Mouse (Mus musculus): ENCODE measurements around the gene Rab5if.
"Not testable (repeated sequence)": the region's sequence is repeated elsewhere in the genome, so short reads cannot be mapped to it uniquely, and the experiment has no call there.

The Rab5if gene

GRCm38 (mm10) chr2:156853999-156854771 lies 8.7 kb upstream of the Rab5if start:
- not testable (repeated sequence) for DNase-seq (ENCODE audit: low read depth)

- peak; percentile 55 for DNase-seq (ENCODE audit: low read depth)
Observed at GRCm38 (mm10) chr2:156856311-156856710, 6.6 kb upstream of the Rab5if start.

GRCm38 (mm10) chr2:156857385-156857791 lies 5.5 kb upstream of the Rab5if start:
- peak; percentile 67 for DNase-seq (ENCODE audit: low read depth)

GRCm38 (mm10) chr2:156857835-156858234 lies 5.1 kb upstream of the Rab5if start, which contains the start of gene 4930518I15Rik:
TSS of gene 4930518I15Rik (minus strand) at chr2:156857946.
- no peak for DNase-seq (ENCODE audit: low read depth)

DNA sequence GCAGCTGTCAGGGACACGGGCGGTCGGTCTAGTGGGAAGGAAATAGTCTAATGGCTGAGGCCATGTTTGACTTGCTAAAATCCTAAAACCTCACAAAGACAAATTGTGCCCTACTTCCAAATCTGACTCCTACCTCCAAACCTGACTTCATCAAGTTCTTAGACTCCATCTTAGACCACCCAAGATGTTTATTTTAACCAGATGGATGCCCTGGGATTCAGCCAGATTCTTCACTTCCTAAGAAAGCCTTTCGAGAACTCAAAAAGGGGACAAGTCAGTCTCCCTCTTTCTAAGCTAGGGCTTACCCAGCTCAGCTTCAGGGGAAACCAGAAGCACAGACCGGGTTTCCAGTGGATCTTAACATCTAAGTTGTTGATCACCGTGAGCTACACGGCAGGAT lies 4.3 kb upstream of the Rab5if start:
- no peak for DNase-seq (ENCODE audit: low read depth)

- peak; percentile 73 for DNase-seq (ENCODE audit: low read depth)
Observed at GRCm38 (mm10) chr2:156862041-156862717, 749 bp upstream of the Rab5if start.

GRCm38 (mm10) chr2:156863487-156864160 lies 696 bp downstream of the Rab5if start:
- peak; percentile 80 for DNase-seq (ENCODE audit: low read depth)

GRCm38 (mm10) chr2:156864481-156864880 lies 1.6 kb downstream of the Rab5if start:
- no peak for DNase-seq (ENCODE audit: low read depth)

DNA sequence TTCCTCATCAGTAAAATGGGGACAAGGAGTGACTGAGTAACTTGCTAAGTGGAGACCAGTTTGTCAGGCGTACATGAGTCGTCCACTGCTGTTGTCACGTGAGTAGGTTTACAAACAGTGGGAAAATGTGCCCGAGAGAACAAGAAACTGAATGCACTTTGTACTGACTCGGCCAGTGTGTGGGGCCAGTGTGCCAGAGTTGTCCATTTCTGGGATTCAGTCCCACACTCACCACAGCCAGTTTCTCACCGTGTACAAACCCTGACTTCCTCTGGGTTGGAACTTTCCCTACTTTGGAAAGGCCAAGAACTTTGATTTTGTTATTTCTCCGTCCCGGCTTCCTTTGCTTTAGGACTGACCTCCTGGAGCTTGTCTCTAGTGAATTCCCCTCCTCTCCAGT lies 6.1 kb downstream of the Rab5if start:
- DNase-seq (ENCODE audit: low read depth), result no peak

- no peak for DNase-seq (ENCODE audit: low read depth)
Observed at GRCm38 (mm10) chr2:156869554-156869953, 6.6 kb downstream of the Rab5if start.

GRCm38 (mm10) chr2:156870519-156870918 lies 7.6 kb downstream of the Rab5if start:
- DNase-seq (ENCODE audit: low read depth), result no peak

DNA sequence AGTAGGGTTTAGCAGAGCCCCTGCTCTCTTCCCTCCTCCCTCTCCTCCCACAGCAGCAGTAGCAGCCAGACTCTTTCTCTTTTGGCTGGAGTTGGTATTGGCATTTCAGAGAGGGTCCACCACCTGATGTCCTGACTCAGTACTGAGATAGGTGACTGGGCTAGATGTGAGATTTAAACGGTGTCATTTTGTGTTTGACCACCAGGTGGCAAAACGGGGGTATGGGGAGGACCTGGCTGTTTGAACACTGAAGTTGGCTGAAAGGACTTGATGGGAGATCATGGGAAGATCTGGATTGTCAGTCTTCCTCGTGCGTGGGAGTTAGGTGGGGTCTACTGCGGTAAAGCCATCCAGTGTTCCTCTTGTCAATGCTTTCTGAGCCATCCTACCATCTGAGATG lies 10.7 kb downstream of the Rab5if start:
- DNase-seq (ENCODE audit: low read depth), result peak; percentile 91

DNA sequence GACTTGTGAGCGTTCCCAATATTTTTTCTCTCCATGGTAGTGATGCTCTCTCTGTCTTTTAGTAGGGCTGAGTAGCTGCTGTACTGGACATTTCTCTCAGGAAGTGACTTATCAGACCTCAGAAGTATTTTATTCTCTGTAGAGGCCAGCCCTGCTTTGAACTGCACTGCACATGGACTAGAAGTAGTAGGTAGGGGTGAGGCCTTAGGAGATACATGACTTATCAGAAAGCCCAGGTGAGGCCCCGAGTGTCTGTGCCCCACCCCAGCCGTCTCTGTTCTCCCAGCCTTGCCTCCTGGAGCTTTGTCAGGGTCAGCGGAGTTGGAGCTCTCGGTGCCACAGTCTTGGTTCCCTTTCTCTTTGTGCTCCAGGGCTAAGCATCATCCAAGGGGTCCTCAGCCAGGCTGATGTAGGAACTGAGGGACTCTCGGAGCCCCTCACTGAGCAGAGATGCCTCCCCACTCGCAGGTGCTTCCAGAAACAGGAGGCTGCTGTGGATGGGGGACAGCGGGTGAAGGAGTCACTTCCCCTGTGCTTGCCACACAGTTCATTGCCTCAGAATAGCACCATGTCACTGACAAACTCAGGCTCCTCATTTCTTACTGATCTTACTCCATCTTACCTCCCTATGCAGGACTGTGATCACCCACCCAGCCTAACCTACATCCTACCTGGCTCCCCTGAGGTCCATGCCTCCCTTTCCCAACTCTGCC lies 11.3 kb downstream of the Rab5if start:
- no peak for DNase-seq (ENCODE audit: low read depth)

DNA sequence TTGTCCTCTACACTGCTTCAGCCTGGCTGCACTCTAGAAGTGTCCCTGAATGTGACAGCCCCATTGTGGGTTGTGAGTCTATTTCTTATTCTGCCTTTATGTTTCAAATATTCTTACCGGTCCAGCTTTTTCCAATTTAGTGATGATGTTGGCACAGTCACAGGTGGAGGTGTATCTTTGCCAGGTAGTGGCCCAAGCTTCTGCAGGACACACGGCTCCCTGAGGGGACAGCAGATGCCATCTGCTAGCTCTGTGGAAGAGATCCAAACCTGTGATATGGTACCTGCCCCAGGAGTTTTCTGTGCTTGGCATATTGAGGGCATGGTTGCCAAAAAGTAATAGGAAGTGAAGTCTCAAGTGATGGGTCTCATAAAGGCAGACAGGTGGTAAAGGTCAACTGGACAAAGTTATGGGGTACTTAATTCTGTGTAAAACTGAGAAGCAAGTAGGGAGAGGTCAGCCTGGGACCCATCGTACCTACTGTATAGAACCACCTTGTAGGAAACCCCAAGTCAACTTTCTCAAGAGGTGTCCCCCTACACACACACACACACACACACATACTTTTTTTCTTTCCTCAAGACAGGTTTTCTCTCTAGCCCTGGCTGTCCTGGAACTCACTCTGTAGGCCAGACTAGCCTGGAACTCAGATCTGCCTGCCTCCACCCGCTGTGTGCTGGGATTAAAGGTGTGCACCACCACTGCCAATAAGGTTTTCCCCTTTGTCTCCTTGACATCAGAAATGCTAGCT lies 12.0 kb downstream of the Rab5if start:
- DNase-seq (ENCODE audit: low read depth), result no peak

DNA sequence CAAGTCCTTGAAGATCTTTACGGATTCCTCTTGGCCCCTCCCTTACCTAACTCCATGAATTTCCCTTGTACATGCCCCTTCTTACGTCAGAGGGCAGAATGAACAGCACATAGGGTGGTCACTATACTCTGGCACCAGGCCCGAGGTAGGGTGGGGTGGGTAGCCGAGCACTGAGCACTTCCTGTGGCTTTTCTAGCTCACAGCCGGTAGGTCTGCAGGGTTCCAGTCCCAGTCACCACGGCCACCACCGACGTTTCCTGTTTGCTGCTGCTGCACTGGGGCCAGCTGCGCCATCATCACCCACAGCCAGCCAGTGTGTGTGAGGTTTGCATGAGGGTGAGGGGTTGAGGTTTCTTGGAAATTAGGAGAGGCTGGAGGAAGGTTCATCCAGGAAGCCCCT lies 14.8 kb downstream of the Rab5if start:
- peak; percentile 85 for DNase-seq (ENCODE audit: low read depth)

GRCm38 (mm10) chr2:156879541-156879940 lies 16.6 kb downstream of the Rab5if start:
- no peak for DNase-seq (ENCODE audit: low read depth)

GRCm38 (mm10) chr2:156882431-156883001 lies 19.6 kb downstream of the Rab5if start:
- DNase-seq (ENCODE audit: low read depth), result peak; percentile 84

DNA sequence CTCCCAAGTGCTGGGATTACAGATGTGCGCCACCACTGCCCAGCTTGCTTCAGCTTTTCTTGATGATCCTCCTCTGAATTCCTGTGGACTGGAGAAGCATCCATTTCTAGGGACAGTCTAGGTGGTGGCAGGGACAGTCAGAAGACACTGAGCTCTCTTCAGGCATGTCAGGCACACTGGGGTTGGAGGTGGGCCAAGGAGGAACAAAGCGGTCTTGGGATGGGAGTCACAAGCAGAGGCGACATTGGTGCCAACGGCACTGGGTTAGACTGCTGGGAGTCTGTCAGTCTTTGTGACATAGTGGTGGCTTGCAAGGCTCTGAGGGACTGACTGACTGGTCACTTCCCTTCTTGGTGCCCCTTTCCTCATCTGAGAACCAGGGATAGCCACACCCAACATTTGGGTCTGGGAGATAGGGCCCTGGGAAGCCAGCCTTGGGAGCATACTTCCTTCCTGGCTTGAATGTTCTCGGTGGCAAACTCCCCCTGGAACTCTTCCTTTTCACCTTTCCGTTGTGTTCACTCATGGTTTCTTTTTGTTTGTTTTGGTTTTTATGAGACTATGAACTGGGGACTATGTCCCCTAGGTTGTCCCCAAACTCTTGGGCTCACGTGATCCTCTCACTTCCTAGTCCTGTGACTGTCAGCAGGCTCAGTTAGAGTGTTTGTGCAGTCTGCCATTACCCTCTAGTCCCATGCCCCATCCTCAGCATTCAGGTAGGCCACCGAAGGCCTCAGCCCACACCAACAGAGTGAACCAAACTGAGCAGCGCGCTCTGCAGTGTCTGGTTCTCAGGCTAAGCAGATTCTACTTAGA lies 21.7 kb downstream of the Rab5if start:
- DNase-seq (ENCODE audit: low read depth), result peak; percentile 38

- DNase-seq (ENCODE audit: low read depth), result peak; percentile 35
Observed at GRCm38 (mm10) chr2:156885666-156886065, 22.7 kb downstream of the Rab5if start.

GRCm38 (mm10) chr2:156886084-156886631 lies 23.2 kb downstream of the Rab5if start:
- peak; percentile 56 for DNase-seq (ENCODE audit: low read depth)
